Mouse (Mus musculus): ENCODE measurements at regions not wholly inside any gene's neighbourhood (a gene's known extent, or its start where the extent isn't known, plus 50 kb on each side); places are given as distances from the start of the nearest gene placed in this dataset.
"Not testable (repeated sequence)": the region's sequence is repeated elsewhere in the genome, so short reads cannot be mapped to it uniquely, and the experiment has no call there.

- no peak for TF ChIP-seq CTCF (IDR thresholded peaks at IDR 0.05; ENCODE audit: borderline replicate concordance, insufficient read depth, low read depth, low read length)
- no peak for TF ChIP-seq POLR2A (IDR thresholded peaks at IDR 0.05; ENCODE audit: borderline replicate concordance, insufficient read depth, low read length)
- H3K4me1 ChIP-seq (ENCODE audit: control insufficient read depth, insufficient read depth, low read length), result no peaks in the 10 kb centered on the region
- no peak overlapping the region for H3K4me3 ChIP-seq (replicated peaks; ENCODE audit: insufficient read depth, low read depth, low read length)
- no peak overlapping the region for H3K27ac ChIP-seq (ENCODE audit: insufficient read depth, low read length)
- DNase-seq, result no peak
- 25% methylated on average over 4 of the region's 4 CpGs for WGBS
- H3K27me3 ChIP-seq (ENCODE audit: control insufficient read depth, insufficient read depth, low read length), result no peaks in the 10 kb centered on the region
Observed at GRCm38 (mm10) chr13:18498159-18498558, 100.7 kb upstream of the Pou6f2 start.

- H3K4me3 ChIP-seq (replicated peaks; ENCODE audit: insufficient read depth, low read depth, low read length), result no peak overlapping the region
- no peak for DNase-seq
- no peaks in the 10 kb centered on the region for H3K4me1 ChIP-seq (ENCODE audit: control insufficient read depth, insufficient read depth, low read length)
- WGBS, result 16% methylated on average over 5 of the region's 5 CpGs
- H3K27ac ChIP-seq (ENCODE audit: insufficient read depth, low read length), result no peak overlapping the region
- no peaks in the 10 kb centered on the region for H3K27me3 ChIP-seq (ENCODE audit: control insufficient read depth, insufficient read depth, low read length)
- TF ChIP-seq POLR2A (IDR thresholded peaks at IDR 0.05; ENCODE audit: borderline replicate concordance, insufficient read depth, low read length) (no peak), CTCF (IDR thresholded peaks at IDR 0.05; ENCODE audit: borderline replicate concordance, insufficient read depth, low read depth, low read length) (no peak)
Observed at GRCm38 (mm10) chr13:18497582-18498157, 100.2 kb upstream of the Pou6f2 start.

DNA sequence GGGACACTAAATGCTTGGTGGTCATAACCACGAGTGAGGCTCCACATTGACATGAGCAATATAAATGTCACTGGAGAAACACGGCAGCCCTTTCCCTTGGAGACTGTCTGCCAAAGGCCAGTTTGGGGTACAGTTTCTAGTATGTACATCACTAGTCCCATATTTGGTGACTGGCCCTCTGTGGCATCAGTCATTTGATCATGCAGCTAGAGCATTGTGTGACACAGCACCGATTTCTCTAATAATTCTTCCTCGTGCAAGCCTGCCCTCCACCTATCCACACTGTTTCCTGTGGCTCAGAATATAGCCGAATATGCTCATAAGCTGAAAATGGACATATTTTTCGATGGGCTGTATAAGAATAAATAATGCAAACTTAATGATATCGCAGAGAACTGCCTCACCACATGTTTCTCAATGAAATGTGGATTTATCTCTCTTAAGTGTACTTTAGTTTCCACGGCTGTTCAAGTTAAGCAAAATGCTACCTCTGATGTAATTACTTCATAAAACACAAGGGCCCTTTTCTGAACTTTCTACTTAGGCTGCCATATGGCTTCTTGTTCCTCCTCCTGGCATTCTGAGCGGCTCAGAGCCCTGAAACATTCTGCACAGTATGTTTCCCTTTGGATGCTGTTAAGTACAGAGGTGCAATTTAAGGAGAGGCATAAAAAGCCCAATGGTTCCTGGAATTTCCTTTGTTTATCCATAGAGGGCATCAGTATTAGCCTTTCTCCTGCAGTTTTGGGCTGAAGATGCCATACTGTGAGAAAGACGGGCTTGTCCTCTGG is 97.7 kb upstream of the Pou6f2 start:
- Histone ChIP-seq H3K4me1 (ENCODE audit: control insufficient read depth, insufficient read depth, low read length) (no peaks in the 10 kb centered on the region), H3K27me3 (ENCODE audit: control insufficient read depth, insufficient read depth, low read length) (no peaks in the 10 kb centered on the region), H3K27ac (ENCODE audit: insufficient read depth, low read length) (no peak overlapping the region), H3K4me3 (replicated peaks; ENCODE audit: insufficient read depth, low read depth, low read length) (no peak overlapping the region)
- no peak for DNase-seq
- TF ChIP-seq CTCF (IDR thresholded peaks at IDR 0.05; ENCODE audit: borderline replicate concordance, insufficient read depth, low read depth, low read length) (no peak), POLR2A (IDR thresholded peaks at IDR 0.05; ENCODE audit: borderline replicate concordance, insufficient read depth, low read length) (no peak)
- 72% methylated on average over 10 of the region's 10 CpGs for WGBS

- DNase-seq; H3K4me3 ChIP-seq (replicated peaks; ENCODE audit: insufficient read depth, low read depth, low read length); H3K27me3 ChIP-seq (ENCODE audit: control insufficient read depth, insufficient read depth, low read length); H3K27ac ChIP-seq (ENCODE audit: insufficient read depth, low read length); H3K4me1 ChIP-seq (ENCODE audit: control insufficient read depth, insufficient read depth, low read length): not testable (repeated sequence)
- 21% methylated on average over 4 of the region's 4 CpGs for WGBS
Observed at GRCm38 (mm10) chr13:18485785-18486184, 88.3 kb upstream of the Pou6f2 start.

GRCm38 (mm10) chr13:18485080-18485479 is 87.6 kb upstream of the Pou6f2 start:
- H3K27ac ChIP-seq (ENCODE audit: insufficient read depth, low read length), result no peak overlapping the region
- no peak overlapping the region for H3K4me3 ChIP-seq (replicated peaks; ENCODE audit: insufficient read depth, low read depth, low read length)
- TF ChIP-seq CTCF (IDR thresholded peaks at IDR 0.05; ENCODE audit: borderline replicate concordance, insufficient read depth, low read depth, low read length) (no peak), POLR2A (IDR thresholded peaks at IDR 0.05; ENCODE audit: borderline replicate concordance, insufficient read depth, low read length) (no peak)
- H3K4me1 ChIP-seq (ENCODE audit: control insufficient read depth, insufficient read depth, low read length), result no peaks in the 10 kb centered on the region
- 91% methylated on average over 1 of the region's 1 CpGs for WGBS
- no peak for DNase-seq
- no peaks in the 10 kb centered on the region for H3K27me3 ChIP-seq (ENCODE audit: control insufficient read depth, insufficient read depth, low read length)

DNA sequence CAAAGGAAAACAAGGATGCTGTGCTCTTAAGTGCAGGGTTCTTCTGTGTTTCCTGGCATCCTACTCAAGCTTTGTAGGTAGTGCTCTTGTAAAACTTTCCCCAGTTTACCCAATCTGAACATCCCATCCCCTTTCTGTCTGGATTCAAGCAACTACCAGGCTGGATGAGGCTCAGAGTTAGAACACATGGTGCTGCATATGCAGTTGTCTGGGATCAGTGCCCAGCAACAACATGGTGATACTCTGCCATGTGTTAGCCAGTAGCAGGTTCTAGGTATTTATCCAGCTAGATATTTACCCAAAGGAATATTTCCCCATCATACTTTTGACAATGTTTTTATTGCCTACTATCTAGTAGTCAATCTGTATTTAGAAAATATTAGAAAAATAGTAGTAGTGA is 78.8 kb upstream of the Pou6f2 start:
- H3K4me3 ChIP-seq (replicated peaks; ENCODE audit: insufficient read depth, low read depth, low read length), result no peak overlapping the region
- H3K27me3 ChIP-seq (ENCODE audit: control insufficient read depth, insufficient read depth, low read length), result no peaks in the 10 kb centered on the region
- no peak for TF ChIP-seq CTCF (IDR thresholded peaks at IDR 0.05; ENCODE audit: borderline replicate concordance, insufficient read depth, low read depth, low read length)
- TF ChIP-seq POLR2A (IDR thresholded peaks at IDR 0.05; ENCODE audit: borderline replicate concordance, insufficient read depth, low read length), result no peak
- H3K4me1 ChIP-seq (ENCODE audit: control insufficient read depth, insufficient read depth, low read length), result no peaks in the 10 kb centered on the region
- DNase-seq, result no peak
- H3K27ac ChIP-seq (ENCODE audit: insufficient read depth, low read length), result no peak overlapping the region

DNA sequence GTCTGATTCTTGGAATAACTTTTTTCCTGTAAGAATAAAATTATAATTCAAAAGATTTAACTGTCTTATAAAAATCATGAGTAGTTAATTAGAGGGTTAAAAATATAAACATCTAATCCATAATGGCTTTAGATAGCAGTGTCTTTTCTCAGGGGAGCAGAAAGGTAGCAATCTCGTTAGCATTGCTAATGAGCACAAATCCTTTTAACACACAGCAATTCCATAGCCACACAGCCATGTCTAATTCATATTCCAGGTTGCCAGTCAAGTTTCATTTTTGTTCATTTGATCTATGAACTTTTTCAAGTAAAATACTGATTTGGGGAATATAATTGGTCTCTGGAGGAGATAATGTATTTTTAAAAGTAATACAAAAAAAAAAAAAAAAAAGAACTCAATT is 74.0 kb upstream of the Pou6f2 start:
- Histone ChIP-seq H3K27me3 (ENCODE audit: control insufficient read depth, insufficient read depth, low read length) (no peaks in the 10 kb centered on the region), H3K4me1 (ENCODE audit: control insufficient read depth, insufficient read depth, low read length) (no peaks in the 10 kb centered on the region), H3K27ac (ENCODE audit: insufficient read depth, low read length) (no peak overlapping the region), H3K4me3 (replicated peaks; ENCODE audit: insufficient read depth, low read depth, low read length) (no peak overlapping the region)
- 46% methylated on average over 1 of the region's 1 CpGs for WGBS
- DNase-seq, result no peak
- TF ChIP-seq POLR2A (IDR thresholded peaks at IDR 0.05; ENCODE audit: borderline replicate concordance, insufficient read depth, low read length) (no peak), CTCF (IDR thresholded peaks at IDR 0.05; ENCODE audit: borderline replicate concordance, insufficient read depth, low read depth, low read length) (no peak)

- Histone ChIP-seq H3K4me3 (replicated peaks; ENCODE audit: insufficient read depth, low read depth, low read length) (no peak overlapping the region), H3K4me1 (ENCODE audit: control insufficient read depth, insufficient read depth, low read length) (no peaks in the 10 kb centered on the region), H3K27ac (ENCODE audit: insufficient read depth, low read length) (no peak overlapping the region), H3K27me3 (ENCODE audit: control insufficient read depth, insufficient read depth, low read length) (no peaks in the 10 kb centered on the region)
- no peak for DNase-seq
- TF ChIP-seq CTCF (IDR thresholded peaks at IDR 0.05; ENCODE audit: borderline replicate concordance, insufficient read depth, low read depth, low read length) (no peak), POLR2A (IDR thresholded peaks at IDR 0.05; ENCODE audit: borderline replicate concordance, insufficient read depth, low read length) (no peak)
- WGBS, result 75% methylated on average over 7 of the region's 7 CpGs
Observed at GRCm38 (mm10) chr13:18465921-18466320, 68.4 kb upstream of the Pou6f2 start.

Measured in cerebellum, adult 2 months (tissue).